Mouse (Mus musculus) midbrain, embryonic 11.5 days (tissue): ENCODE results near the gene Rabep2. TPM values are rescaled to one million over a fixed set of nuclear protein-coding genes. Genes with fewer than 3 reads are reported as not detected.
A peak's percentile ranks its signal among the peaks of the same experiment; 100 is the strongest.
"Not testable (repeated sequence)": the region's sequence is repeated elsewhere in the genome, so short reads cannot be mapped to it uniquely, and the experiment has no call there.

Source experiments
- ATAC-seq: fragments of 200-750 bp; cut with Nextera tagmentation; 2 replicates; pipeline ENCODE4 v1.8.0; 2017; ENCODE audit warnings: moderate TSS enrichment, moderate library complexity; ENCODE audit not compliant: low FRiP score
- DNase-seq: peaks from one replicate; pipeline ENCODE4 v3.0.0; 2015; ENCODE audit warnings: low spot score; ENCODE audit errors: missing footprints
- H3K27ac ChIP-seq: fragments of 300-500 bp; sonication (generic); 2 replicates; pipeline ENCODE4 v1.5.1; 2014; ENCODE audit warnings: low read depth, low read length
- H3K27me3 ChIP-seq: fragments of 300-500 bp; sonication (generic); 2 replicates; pipeline ENCODE4 v1.6.1; 2014; ENCODE audit warnings: mild to moderate bottlenecking, low read length, moderate library complexity, mixed read lengths; ENCODE audit not compliant: control insufficient read depth, insufficient read depth
- H3K36me3 ChIP-seq: fragments of 300-500 bp; sonication (generic); 2 replicates; pipeline ENCODE4 v1.6.1; 2014; ENCODE audit warnings: mild to moderate bottlenecking, low read length, moderate library complexity, mixed read lengths; ENCODE audit not compliant: control insufficient read depth, insufficient read depth
- H3K4me1 ChIP-seq: fragments of 300-500 bp; sonication (generic); 2 replicates; pipeline ENCODE4 v1.6.1; 2014; ENCODE audit warnings: low read length; ENCODE audit not compliant: control insufficient read depth, insufficient read depth
- H3K4me2 ChIP-seq: fragments of 300-500 bp; sonication (generic); 2 replicates; pipeline ENCODE4 v1.6.1; 2014; ENCODE audit warnings: mild to moderate bottlenecking, moderate library complexity
- H3K4me3 ChIP-seq: fragments of 300-500 bp; sonication (generic); 2 replicates; pipeline ENCODE4 v1.5.1; 2014; ENCODE audit warnings: low read depth, low read length
- H3K9ac ChIP-seq: fragments of 300-500 bp; sonication (generic); 2 replicates; pipeline ENCODE4 v1.6.1; 2014; ENCODE audit warnings: low read length
- H3K9me3 ChIP-seq: fragments of 300-500 bp; sonication (generic); 2 replicates; pipeline ENCODE4 v1.6.1; 2016; ENCODE audit warnings: low read length; ENCODE audit not compliant: control insufficient read depth
- WGBS: fragments of 180-500 bp; shearing (Covaris S2); extraction: QIAGEN DNeasy Blood & Tissue Kit; methylation state at CpG from one replicate; pipeline ENCODE4 v1.1.7; 2014; 5-methylcytosine and 5-hydroxymethylcytosine counted together
- polyA plus RNA-seq: library from polyadenylated mRNA; unstranded; fragments of >200 nt; fragmentation: Nextera tagmentation; extraction: Ambion mirVana; gene quantifications from 2 replicates; pipeline ENCODE4 v1.2.1, GENCODE M21; 2014

The Rabep2 gene
- polyA plus RNA-seq, 1 experiment from 2014 or later = 18.0 TPM

DNA sequence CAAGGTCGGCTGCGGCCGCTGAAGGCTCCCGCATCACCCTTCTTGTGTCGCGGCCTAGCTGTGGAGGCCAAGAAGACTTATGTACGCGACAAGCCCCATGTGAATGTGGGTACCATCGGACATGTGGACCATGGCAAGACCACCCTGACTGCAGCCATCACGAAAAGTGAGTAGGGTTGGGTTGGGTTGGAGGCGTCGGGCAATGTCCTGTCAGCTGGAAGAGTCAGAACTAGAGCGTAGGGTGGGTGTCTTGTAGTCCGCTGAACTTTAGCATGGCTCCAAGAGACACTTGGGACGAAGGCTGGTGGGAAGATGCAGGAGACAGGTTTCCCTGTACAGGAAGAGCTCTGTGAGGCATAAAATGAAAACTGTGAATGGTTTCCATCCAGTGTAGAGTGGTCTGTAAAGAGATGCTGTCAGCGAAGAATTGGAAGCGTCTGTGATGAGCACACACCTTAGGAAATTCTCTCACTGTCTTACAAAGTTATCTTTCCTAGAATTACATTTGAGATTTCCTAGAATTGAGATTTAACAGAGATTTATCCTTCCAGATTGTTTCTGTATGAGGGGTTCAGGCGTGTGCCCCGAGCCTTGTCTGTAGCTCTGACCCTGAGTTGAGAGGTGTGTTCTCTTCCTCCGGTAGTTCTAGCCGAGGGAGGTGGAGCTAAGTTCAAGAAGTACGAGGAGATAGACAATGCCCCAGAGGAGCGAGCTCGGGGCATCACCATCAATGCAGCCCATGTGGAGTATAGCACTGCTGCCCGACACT, 59.2 kb downstream of the Rabep2 start:
- peak; percentile 53; the same call in 1 of the 2 replicates for ATAC-seq
- not testable (repeated sequence) for H3K36me3 ChIP-seq, H3K27me3 ChIP-seq, H3K9me3 ChIP-seq, H3K4me1 ChIP-seq, DNase-seq, H3K27ac ChIP-seq
- Histone ChIP-seq H3K9ac (peak overlapping the region; percentile 74), H3K4me3 (peak overlapping the region; percentile 64), H3K4me2 (peak overlapping the region; percentile 93)
- 23% methylated on average over 22 of the region's 25 CpGs for WGBS

GRCm38 (mm10) chr7:126491005-126491404, 62.4 kb downstream of the Rabep2 start:
- DNase-seq = no peak
- no peaks in the 10 kb centered on the region for H3K27me3 ChIP-seq
- H3K4me1 ChIP-seq = peaks cover 6% of the 10 kb centered on the region; the same call in 1 of the 2 replicates
- WGBS = 91% methylated on average over 1 of the region's 1 CpGs
- no peak overlapping the region for H3K4me2 ChIP-seq
- H3K27ac ChIP-seq = no peak overlapping the region
- no peak overlapping the region for H3K4me3 ChIP-seq
- H3K9me3 ChIP-seq = no peaks in the 10 kb centered on the region
- peaks cover 32% of the 10 kb centered on the region for H3K36me3 ChIP-seq
- H3K9ac ChIP-seq = no peak overlapping the region
- no peak for ATAC-seq

- Histone ChIP-seq H3K4me2 (no peak overlapping the region), H3K9me3 (no peaks in the 10 kb centered on the region), H3K27ac (no peak overlapping the region), H3K9ac (no peak overlapping the region), H3K4me1 (peaks cover 6% of the 10 kb centered on the region; the same call in 1 of the 2 replicates), H3K36me3 (peaks cover 35% of the 10 kb centered on the region), H3K27me3 (no peaks in the 10 kb centered on the region), H3K4me3 (no peak overlapping the region)
- ATAC-seq (no peak), DNase-seq (no peak)
- WGBS = 65% methylated on average over 11 of the region's 11 CpGs
These were observed 63.4 kb downstream of the Rabep2 start for GRCm38 (mm10) chr7:126491973-126492372.

DNA sequence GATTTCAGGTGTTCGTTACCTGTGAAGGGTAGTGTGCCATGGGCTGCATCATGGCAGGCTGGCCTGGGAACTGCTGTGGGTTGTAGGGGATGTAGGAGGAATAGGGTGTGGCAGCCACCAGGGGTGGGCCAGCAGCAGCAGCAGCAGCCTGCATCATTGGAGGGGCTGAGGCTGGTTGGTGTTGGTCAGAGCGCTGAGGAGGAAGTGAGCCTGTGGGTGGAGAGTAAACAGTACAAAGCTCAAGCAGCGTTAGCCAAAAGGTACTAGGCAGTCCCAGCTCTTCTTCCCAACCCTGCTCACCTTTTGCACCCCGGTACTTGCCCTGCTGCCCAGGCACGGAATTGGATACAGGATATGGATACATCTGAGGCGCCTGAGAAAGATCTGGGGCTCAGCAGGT, 65.6 kb downstream of the Rabep2 start:
- no peaks in the 10 kb centered on the region for H3K27me3 ChIP-seq
- no peak for DNase-seq
- H3K9ac ChIP-seq = no peak overlapping the region
- no peak for ATAC-seq
- WGBS = 86% methylated on average over 6 of the region's 6 CpGs
- no peaks in the 10 kb centered on the region for H3K9me3 ChIP-seq
- H3K4me3 ChIP-seq = no peak overlapping the region
- peaks cover 53% of the 10 kb centered on the region for H3K36me3 ChIP-seq
- H3K27ac ChIP-seq = no peak overlapping the region
- H3K4me1 ChIP-seq = no peaks in the 10 kb centered on the region
- H3K4me2 ChIP-seq = no peak overlapping the region

DNA sequence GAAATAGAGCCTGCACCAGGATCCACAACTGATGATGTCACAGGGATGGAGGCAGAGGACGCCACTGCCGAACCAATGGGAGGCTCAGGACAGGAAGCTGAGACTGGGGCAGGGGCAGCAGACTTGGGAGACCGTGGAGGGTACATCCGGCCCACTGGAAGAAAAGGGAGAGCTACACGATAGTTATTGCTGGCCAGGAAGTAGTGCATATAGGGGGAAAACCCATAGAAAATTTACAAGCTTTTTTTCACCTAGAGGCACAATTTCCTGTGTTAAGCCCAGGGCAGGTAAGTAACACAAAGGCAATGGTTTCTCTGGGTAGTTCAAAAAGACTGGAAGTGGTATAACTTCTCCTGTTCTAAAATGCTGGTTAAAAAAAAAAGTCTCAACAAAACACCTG, 67.9 kb downstream of the Rabep2 start:
- no peak overlapping the region for H3K9ac ChIP-seq
- peaks cover 4% of the 10 kb centered on the region; the same call in 1 of the 2 replicates for H3K4me1 ChIP-seq
- H3K27me3 ChIP-seq = no peaks in the 10 kb centered on the region
- no peak for ATAC-seq
- 91% methylated on average over 5 of the region's 5 CpGs for WGBS
- H3K9me3 ChIP-seq = no peaks in the 10 kb centered on the region
- no peak overlapping the region for H3K4me2 ChIP-seq
- no peak overlapping the region for H3K27ac ChIP-seq
- H3K36me3 ChIP-seq = peaks cover 71% of the 10 kb centered on the region
- peak; percentile 21 for DNase-seq
- H3K4me3 ChIP-seq = no peak overlapping the region

- no peaks in the 10 kb centered on the region for H3K9me3 ChIP-seq
- no peak overlapping the region for H3K4me3 ChIP-seq
- ATAC-seq (no peak), DNase-seq (peak; percentile 73)
- H3K9ac ChIP-seq = no peak overlapping the region
- peaks cover 4% of the 10 kb centered on the region; the same call in 1 of the 2 replicates for H3K4me1 ChIP-seq
- H3K36me3 ChIP-seq = peaks cover 64% of the 10 kb centered on the region
- no peaks in the 10 kb centered on the region for H3K27me3 ChIP-seq
- 95% methylated on average over 12 of the region's 12 CpGs for WGBS
- H3K4me2 ChIP-seq = no peak overlapping the region
- H3K27ac ChIP-seq = no peak overlapping the region
These were observed 69.4 kb downstream of the Rabep2 start for GRCm38 (mm10) chr7:126497966-126498365.

Other genes starting within 250 kb of the Rabep2 start
- gene Xpo6, start 228.3 kb upstream of the Rabep2 start, polyA plus RNA-seq = 56.2 TPM in 2 replicates
- 133 and 162 TPM in 2 replicates for gene Sbk1, start 156.1 kb upstream of the Rabep2 start, polyA plus RNA-seq
- gene Lat, start 59.2 kb upstream of the Rabep2 start, polyA plus RNA-seq = 1.8 and 2.7 TPM in 2 replicates
- gene Spns1, start 51.3 kb upstream of the Rabep2 start, polyA plus RNA-seq = 40.8 and 45.8 TPM in 2 replicates
- 4.8 and 4.9 TPM in 2 replicates for gene Nfatc2ip, start 32.0 kb upstream of the Rabep2 start, polyA plus RNA-seq
- gene Cd19, start 13.9 kb upstream of the Rabep2 start, polyA plus RNA-seq = not detected in 2 replicates
- gene Atp2a1, start 34.3 kb downstream of the Rabep2 start, polyA plus RNA-seq = 0.29 and 0.38 TPM in 2 replicates
- gene Sh2b1, start 46.7 kb downstream of the Rabep2 start, polyA plus RNA-seq = 38.1 and 44.6 TPM in 2 replicates
- 133 and 146 TPM in 2 replicates for gene Tufm, start 58.6 kb downstream of the Rabep2 start, polyA plus RNA-seq
- 52.7 and 58.6 TPM in 2 replicates for gene Atxn2l, start 74.7 kb downstream of the Rabep2 start, polyA plus RNA-seq
- gene Eif3c, start 137.7 kb downstream of the Rabep2 start, polyA plus RNA-seq = 189 and 198 TPM in 2 replicates
- 0.46 and 0.57 TPM in 2 replicates for gene Apobr, start 156.2 kb downstream of the Rabep2 start, polyA plus RNA-seq
- 22.4 and 23.4 TPM in 2 replicates for gene Cln3, start 157.1 kb downstream of the Rabep2 start, polyA plus RNA-seq
- not detected in 2 replicates for gene Il27, start 166.2 kb downstream of the Rabep2 start, polyA plus RNA-seq
- 2.8 and 3.4 TPM in 2 replicates for gene Nupr1, start 202.1 kb downstream of the Rabep2 start, polyA plus RNA-seq
- 44.4 and 49.4 TPM in 2 replicates for gene Sgf29, start 220.6 kb downstream of the Rabep2 start, polyA plus RNA-seq
- gene Sult1a1, start 247.7 kb downstream of the Rabep2 start, polyA plus RNA-seq = 0.10 and 0.69 TPM in 2 replicates